Mouse (Mus musculus) CH12.LX (cell line): ENCODE measurements around the gene Camkmt. TPM values are rescaled to one million over a fixed set of nuclear protein-coding genes. Genes with fewer than 3 reads are reported as not detected.

Experiments used
- DNase-seq: peaks from one replicate; pipeline ENCODE4 v3.0.0-alpha.2; 2013; ENCODE audit errors: extremely low read depth
- H3K27ac ChIP-seq: 2 replicates; pipeline ENCODE4 v1.5.1; 2012; ENCODE audit warnings: low read depth, mild to moderate bottlenecking, control low read depth, moderate library complexity; ENCODE audit not compliant: insufficient read depth
- H3K27me3 ChIP-seq: replicated peaks from 2 replicates; pipeline ENCODE3; 2012; ENCODE audit warnings: inconsistent platforms
- H3K36me3 ChIP-seq, 2 experiments: replicated peaks in 1 of 2; 2 replicates each; pipeline versions ENCODE3 to v1.6.1; 2012; ENCODE audit warnings: inconsistent platforms in 1 of 2, low read length in 1 of 2, mild to moderate bottlenecking in 1 of 2, mixed read lengths in 1 of 2, moderate library complexity in 1 of 2; ENCODE audit not compliant: control insufficient read depth in 1 of 2, insufficient read depth in 1 of 2
- H3K4me1 ChIP-seq, 2 experiments: 2 replicates each; pipeline ENCODE4 v1.6.1; 2012; ENCODE audit warnings: inconsistent platforms in 1 of 2, moderate library complexity in 1 of 2; ENCODE audit not compliant: insufficient read depth in 2 of 2, control insufficient read depth in 1 of 2
- H3K4me2 ChIP-seq: 2 replicates; pipeline ENCODE4 v1.6.1; 2012; ENCODE audit warnings: low read depth, mild to moderate bottlenecking, control low read depth; ENCODE audit not compliant: poor library complexity, insufficient read depth, severe bottlenecking
- H3K4me3 ChIP-seq, 3 experiments: fragments of 150-350 bp in 1 of 3; sonication (generic) in 1 of 3; replicated peaks in 1 of 3; 2 replicates each; pipeline versions ENCODE3 to v1.5.1; 2011 to 2012; ENCODE audit warnings: low read depth in 2 of 3, low read length in 2 of 3, mild to moderate bottlenecking in 2 of 3, moderate library complexity in 2 of 3, control low read depth in 1 of 3, improper control_type of control experiment in 1 of 3, inconsistent platforms in 1 of 3, mixed read lengths in 1 of 3; ENCODE audit not compliant: poor library complexity in 1 of 3
- H3K79me2 ChIP-seq: replicated peaks from 2 replicates; pipeline ENCODE4 v1.6.1; 2012; ENCODE audit warnings: mild to moderate bottlenecking, moderate library complexity; ENCODE audit not compliant: control insufficient read depth, poor library complexity, insufficient read depth, severe bottlenecking; ENCODE audit errors: extremely low read depth
- H3K9ac ChIP-seq: 2 replicates; pipeline ENCODE4 v1.6.1; 2012; ENCODE audit warnings: low read depth, mild to moderate bottlenecking, control low read depth, moderate library complexity; ENCODE audit not compliant: insufficient read depth
- H3K9me3 ChIP-seq: replicated peaks from 2 replicates; pipeline ENCODE3; 2012; ENCODE audit warnings: low read length, inconsistent platforms, mixed read lengths
- BHLHE40 ChIP-seq: IDR thresholded peaks from 2 replicates; pipeline ENCODE4 v1.6.1; 2011; ENCODE audit warnings: mild to moderate bottlenecking, low read depth, low read length, improper control_type of control experiment
- ELF1 ChIP-seq: IDR thresholded peaks from 2 replicates; pipeline ENCODE4 v1.6.1; 2014; ENCODE audit warnings: low read depth, mild to moderate bottlenecking, inconsistent platforms, low read length, improper control_type of control experiment
- GABPA ChIP-seq: IDR thresholded peaks from 2 replicates; pipeline ENCODE4 v1.6.1; 2012; ENCODE audit warnings: low read depth, low read length, improper control_type of control experiment, inconsistent platforms; ENCODE audit not compliant: insufficient replicate concordance
- HCFC1 ChIP-seq: IDR thresholded peaks from 2 replicates; pipeline ENCODE4 v1.6.1; 2012; ENCODE audit warnings: low read depth, mild to moderate bottlenecking, inconsistent platforms, low read length, improper control_type of control experiment
- JUN ChIP-seq: IDR thresholded peaks from 2 replicates; pipeline ENCODE4 v1.6.1; 2011; ENCODE audit warnings: low read depth, mild to moderate bottlenecking, low read length, improper control_type of control experiment, moderate library complexity; ENCODE audit not compliant: insufficient read depth
- MAFK ChIP-seq: IDR thresholded peaks from 2 replicates; pipeline ENCODE4 v1.6.1; 2011; ENCODE audit warnings: low read length, improper control_type of control experiment; ENCODE audit not compliant: insufficient replicate concordance
- MAX ChIP-seq: IDR thresholded peaks from 2 replicates; pipeline ENCODE4 v1.6.1; 2011; ENCODE audit warnings: low read length, improper control_type of control experiment
- MAZ ChIP-seq: IDR thresholded peaks from 2 replicates; pipeline ENCODE4 v1.6.1; 2012; ENCODE audit warnings: low read depth, mild to moderate bottlenecking, inconsistent platforms, low read length, improper control_type of control experiment, moderate library complexity
- MEF2A ChIP-seq: IDR thresholded peaks from 2 replicates; pipeline ENCODE4 v1.6.1; 2014; ENCODE audit warnings: low read depth, mild to moderate bottlenecking, inconsistent platforms, low read length, improper control_type of control experiment, borderline replicate concordance
- MXI1 ChIP-seq: IDR thresholded peaks from 2 replicates; pipeline ENCODE4 v1.6.1; 2011; ENCODE audit warnings: mild to moderate bottlenecking, low read depth, low read length, improper control_type of control experiment
- TBP ChIP-seq: conservative IDR thresholded peaks from 2 replicates; pipeline ENCODE4 v1.6.1; 2011; ENCODE audit warnings: low read depth, low read length, improper control_type of control experiment
- UBTF ChIP-seq: IDR thresholded peaks from 2 replicates; pipeline ENCODE4 v1.6.1; 2012; ENCODE audit warnings: low read depth, mild to moderate bottlenecking, inconsistent platforms, low read length, improper control_type of control experiment, moderate library complexity
- USF1 ChIP-seq: IDR thresholded peaks from 2 replicates; pipeline ENCODE4 v1.6.1; 2014; ENCODE audit warnings: low read depth, mild to moderate bottlenecking, inconsistent platforms, low read length, improper control_type of control experiment
- USF2 ChIP-seq: conservative IDR thresholded peaks from 2 replicates; pipeline ENCODE4 v1.6.1; 2011; ENCODE audit warnings: low read depth, low read length, improper control_type of control experiment
- ZC3H11A ChIP-seq: IDR thresholded peaks from 2 replicates; pipeline ENCODE4 v1.6.1; 2012; ENCODE audit warnings: low read depth, mild to moderate bottlenecking, inconsistent platforms, low read length, improper control_type of control experiment
- ZKSCAN1 ChIP-seq: IDR thresholded peaks from 2 replicates; pipeline ENCODE4 v1.6.1; 2012; ENCODE audit warnings: low read depth, inconsistent platforms, low read length, improper control_type of control experiment, borderline replicate concordance
- dilution Hi-C: fragments of 300-500 bp; cut with MboI; formaldehyde crosslinking; loops from 2 replicates; pipeline ENCODE4 v1.14.3; 2020; ENCODE audit warnings: low sequenced_read_pairs; ENCODE audit not compliant: extremely low pct_unique_long_range_greater_than_20kb, extremely low pct_ligation_motif_present
- in situ Hi-C: fragments of 300-500 bp; cut with MboI; formaldehyde crosslinking; loops from 3 replicates; pipeline ENCODE4 v1.14.3; 2019; ENCODE audit warnings: low sequenced_read_pairs, low pct_ligation_motif_present, low pct_unique_long_range_greater_than_20kb, mixed read lengths
- polyA plus RNA-seq: library from polyadenylated mRNA; unstranded; fragments of >175 nt; gene quantifications from 2 replicates; pipeline ENCODE4 v1.2.1, GENCODE M21; 2012; ENCODE audit warnings: low read depth; ENCODE audit not compliant: insufficient read length
- total RNA-seq, 2 experiments: library from RNA; depleted of rRNA; stranded (reverse); fragments of 300-350 nt in 1 of 2; fragments of >200 nt in 1 of 2; gene quantifications; 2 replicates each; pipeline ENCODE4 v1.2.3; 2012 to 2014

The Camkmt gene
- total and polyA plus RNA-seq, 3 experiments: 1.5 to 4.4 (median 1.8) TPM

GRCm38 (mm10) chr17:85400751-85401150, 310.4 kb downstream of the Camkmt start:
- Histone ChIP-seq H3K4me2 (no peak overlapping the region), H3K9ac (no peak overlapping the region), H3K79me2 (no peaks in the 10 kb centered on the region), H3K27ac (no peak overlapping the region), H3K27me3 (no peaks in the 10 kb centered on the region), H3K36me3 (peaks cover 0 to 17% of the 10 kb centered on the region in 2 experiments), H3K4me1 (peaks cover 0 to 17% of the 10 kb centered on the region in 2 experiments; a peak in 2 of 4 replicates), H3K9me3 (no peaks in the 10 kb centered on the region), H3K4me3 (no peak overlapping the region)
- TF ChIP-seq ZKSCAN1: no peak
- no peak for TF ChIP-seq MEF2A
- TF ChIP-seq USF1: no peak
- TF ChIP-seq USF2: no peak
- no peak for TF ChIP-seq GABPA
- no peak for TF ChIP-seq MAX
- no peak for TF ChIP-seq JUN
- no peak for TF ChIP-seq TBP
- no peak for TF ChIP-seq BHLHE40
- TF ChIP-seq ELF1: no peak
- TF ChIP-seq MAZ: no peak
- TF ChIP-seq MXI1: no peak
- peak; percentile 27 for DNase-seq
- in situ Hi-C loops: no loop called here
- dilution Hi-C loops: no loop called here

DNA sequence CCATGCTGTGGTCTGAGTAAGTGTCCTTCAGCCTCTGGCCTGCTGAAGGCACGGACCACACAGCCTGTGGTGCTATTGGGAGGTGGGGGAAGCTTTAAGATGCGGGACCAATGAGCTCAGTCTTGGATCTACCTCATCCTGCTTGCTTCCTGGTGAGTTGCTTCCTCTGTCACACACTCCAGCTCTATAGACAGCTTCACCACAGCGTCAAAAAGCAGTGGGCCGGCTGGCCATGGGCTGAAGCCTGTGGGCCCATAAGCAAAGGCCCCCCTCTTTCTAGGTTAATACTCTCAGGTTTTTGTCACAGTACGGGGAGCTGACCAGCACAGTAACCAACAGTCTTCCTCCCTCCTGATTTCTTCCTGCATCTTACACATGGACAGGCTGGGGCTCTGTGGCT, 314.8 kb downstream of the Camkmt start:
- Histone ChIP-seq H3K79me2 (no peaks in the 10 kb centered on the region), H3K4me1 (peaks cover 0 to 6% of the 10 kb centered on the region in 2 experiments; a peak in 2 of 4 replicates), H3K27ac (no peak overlapping the region), H3K4me3 (no peak overlapping the region), H3K9ac (no peak overlapping the region), H3K36me3 (peaks cover 0 to 19% of the 10 kb centered on the region in 2 experiments), H3K4me2 (no peak overlapping the region), H3K9me3 (no peaks in the 10 kb centered on the region), H3K27me3 (no peaks in the 10 kb centered on the region)
- dilution Hi-C loops: no loop called here
- TF ChIP-seq ELF1 (no peak), GABPA (no peak), HCFC1 (no peak), MAFK (no peak), USF1 (no peak), ZC3H11A (no peak), UBTF (no peak)
- DNase-seq: no peak
- in situ Hi-C loops: no loop called here
